Comparison of ENCODE assay signal across 9 mouse cellular contexts in the genomic region with DNA sequence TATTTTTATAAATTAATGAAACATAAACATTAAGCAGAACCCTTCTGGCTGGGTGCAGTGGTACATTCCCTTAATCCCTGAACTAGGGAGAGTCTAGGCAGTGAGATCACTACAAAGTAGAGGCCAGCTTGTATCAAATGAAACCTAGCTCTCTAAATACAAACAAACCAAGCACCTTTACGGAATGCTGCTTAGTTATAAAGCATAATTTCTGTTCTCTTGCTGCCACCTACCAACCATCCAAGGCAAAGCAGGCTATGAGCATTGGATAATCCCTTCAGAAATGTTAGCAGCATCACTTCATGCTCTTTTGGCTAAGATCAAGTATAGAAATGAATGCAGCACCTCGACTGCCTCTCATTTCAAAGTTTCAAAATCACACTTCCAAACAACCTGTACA. TPM values are rescaled to one million over a fixed set of nuclear protein-coding genes. Genes with fewer than 3 reads are reported as not detected.
DNase-seq lines count a peak whose midpoint lies in the region; ATAC-seq and TF ChIP-seq lines count a peak whose summit lies in the region.
"Had no signal": no experiment of that assay in that cellular context is flagged by ENCODE, and none has a peak within 500 bp of the region (broad histone marks: within the 10 kb centered on the region; RNA-seq: fewer than 3 reads in every experiment).

No protein-coding gene starts in this region.

- WGBS in hindbrain, embryonic 11.5 days: 42% methylated on average over 2 of the region's 2 CpGs
- 38% methylated on average over 2 of the region's 2 CpGs for WGBS in neural tube, embryonic 14.5 days

- H3K9ac ChIP-seq in hindbrain, embryonic 11.5 days (ENCODE audit: low read depth, low read length): no peak overlapping the region
- H3K9ac ChIP-seq in neural tube, embryonic 14.5 days (replicated peaks; ENCODE audit: low read depth, low read length): no peak overlapping the region
- H3K9ac ChIP-seq: heart, embryonic 13.5 days had no signal

- no peaks in the 10 kb centered on the region for H3K4me1 ChIP-seq in E14TG2a.4 (replicated peaks; ENCODE audit: low read depth, low read length)
- H3K4me1 ChIP-seq in hindbrain, embryonic 11.5 days (replicated peaks; ENCODE audit: control insufficient read depth, insufficient read depth, low read length): no peaks in the 10 kb centered on the region
- H3K4me1 ChIP-seq in neural tube, embryonic 14.5 days (ENCODE audit: control insufficient read depth, insufficient read depth, low read length): no peaks in the 10 kb centered on the region
- H3K4me1 ChIP-seq: heart, embryonic 13.5 days had no signal

- no peak overlapping the region for H3K4me2 ChIP-seq in hindbrain, embryonic 11.5 days (replicated peaks; ENCODE audit: low read depth, low read length)
- H3K4me2 ChIP-seq in neural tube, embryonic 14.5 days (ENCODE audit: low read depth, low read length): no peak overlapping the region
- H3K4me2 ChIP-seq: heart, embryonic 13.5 days had no signal

- no peaks in the 10 kb centered on the region for H3K36me3 ChIP-seq in E14TG2a.4 (ENCODE audit: insufficient read depth, low read length)
- H3K36me3 ChIP-seq in hindbrain, embryonic 11.5 days (ENCODE audit: control insufficient read depth, insufficient read depth, low read length): no peaks in the 10 kb centered on the region
- H3K36me3 ChIP-seq in neural tube, embryonic 14.5 days (ENCODE audit: control insufficient read depth, insufficient read depth, low read length): no peaks in the 10 kb centered on the region
- H3K36me3 ChIP-seq: heart, embryonic 13.5 days had no signal

- H3K27ac ChIP-seq in hindbrain, embryonic 11.5 days (ENCODE audit: low read depth, low read length): no peak overlapping the region
- no peak overlapping the region for H3K27ac ChIP-seq in neural tube, embryonic 14.5 days (ENCODE audit: low read depth, low read length)
- H3K27ac ChIP-seq: heart, embryonic 13.5 days had no signal

- peak; percentile 62 for DNase-seq in heart, adult 8-10 months (ENCODE audit: low spot score)
- DNase-seq in heart, adult 11 months: no peak
- DNase-seq in cerebellum, adult 9-10 months: peak; percentile 79
- DNase-seq in hindbrain, embryonic 11.5 days (ENCODE audit: low spot score): peak; percentile 36
- peak; percentile 45 for DNase-seq in layer of hippocampus, adult 9-10 months (ENCODE audit: low spot score)

- H3K9me3 ChIP-seq in E14TG2a.4 (ENCODE audit: low read length): no peaks in the 10 kb centered on the region
- no peaks in the 10 kb centered on the region for H3K9me3 ChIP-seq in hindbrain, embryonic 11.5 days (ENCODE audit: control insufficient read depth, low read length)
- H3K9me3 ChIP-seq in neural tube, embryonic 14.5 days (ENCODE audit: control insufficient read depth, low read length): no peaks in the 10 kb centered on the region
- H3K9me3 ChIP-seq: heart, embryonic 13.5 days had no signal

- TF ChIP-seq CTCF in E14TG2a.4 (conservative IDR thresholded peaks at IDR 0.05; ENCODE audit: low read length): peak; percentile 32

- H3K27me3 ChIP-seq in E14TG2a.4 (ENCODE audit: insufficient read depth, low read length): peaks cover 6% of the 10 kb centered on the region
- H3K27me3 ChIP-seq in hindbrain, embryonic 11.5 days (ENCODE audit: control insufficient read depth, insufficient read depth, low read length): no peaks in the 10 kb centered on the region
- H3K27me3 ChIP-seq in neural tube, embryonic 14.5 days (ENCODE audit: control insufficient read depth, insufficient read depth, low read length): no peaks in the 10 kb centered on the region
- H3K27me3 ChIP-seq: heart, embryonic 13.5 days had no signal

- peak; percentile 45; the same call in 1 of the 2 replicates for ATAC-seq in hindbrain, embryonic 11.5 days (ENCODE audit: low FRiP score)
- peak; percentile 93 for ATAC-seq in neural tube, embryonic 14.5 days (ENCODE audit: low read depth)
- ATAC-seq in erythroid progenitor cell, adult 5-6 weeks (replicated peaks; ENCODE audit: low FRiP score, poor library complexity, severe bottlenecking): no peak

- H3K4me3 ChIP-seq in E14TG2a.4 (replicated peaks; ENCODE audit: low read length): no peak overlapping the region
- H3K4me3 ChIP-seq in hindbrain, embryonic 11.5 days (ENCODE audit: low read depth, low read length): no peak overlapping the region
- H3K4me3 ChIP-seq in neural tube, embryonic 14.5 days (ENCODE audit: low read depth, low read length): no peak overlapping the region
- H3K4me3 ChIP-seq: heart, embryonic 13.5 days had no signal

RNA-seq across cellular contexts. Expression of gene Acyp2, which starts 7.7 kb away (rescaled TPM):
- total RNA-seq in heart, adult 8-10 months (2022): 100 to 1,000 TPM in 3 of 4 experiments, 10 to 100 TPM in 1; 81.2 to 108 (median 104) TPM
- 12.4 and 14.6 TPM in 2 replicates for polyA plus RNA-seq in hindbrain, embryonic 11.5 days (2014; fragmentation: Nextera tagmentation; extraction: Ambion mirVana)
- 35.8 and 40.0 TPM in 2 replicates for polyA plus RNA-seq in neural tube, embryonic 14.5 days (2014; fragmentation: Nextera tagmentation; extraction: Ambion mirVana)
- total RNA-seq in erythroid progenitor cell, adult 5-6 weeks (2015; ENCODE audit: low replicate concordance): 1.4 and 4.2 TPM in 2 replicates
- 1.2 and 3.6 TPM in 2 replicates for total RNA-seq in erythroid progenitor cell, adult 5-6 weeks (2017; ENCODE audit: low replicate concordance)

Comparison
In these comparisons a context has a peak if more than half of its experiments do, and no peak if none do; other contexts are left out.
1. RNA of gene Acyp2, which starts 7.7 kb away (total RNA-seq): 81.2 to 108 TPM in heart, adult 8-10 months; 1.2 to 4.2 TPM in erythroid progenitor cell, adult 5-6 weeks; every median in the first group is over 10 times any median in the second.